Mouse (Mus musculus): ENCODE data around the gene Ahnak. TPM values are rescaled to one million over a fixed set of nuclear protein-coding genes. Genes with fewer than 3 reads are reported as not detected.

Gene Ahnak
- polyA plus RNA-seq, 1 experiment from 2014 or later = 30.6 TPM

DNA sequence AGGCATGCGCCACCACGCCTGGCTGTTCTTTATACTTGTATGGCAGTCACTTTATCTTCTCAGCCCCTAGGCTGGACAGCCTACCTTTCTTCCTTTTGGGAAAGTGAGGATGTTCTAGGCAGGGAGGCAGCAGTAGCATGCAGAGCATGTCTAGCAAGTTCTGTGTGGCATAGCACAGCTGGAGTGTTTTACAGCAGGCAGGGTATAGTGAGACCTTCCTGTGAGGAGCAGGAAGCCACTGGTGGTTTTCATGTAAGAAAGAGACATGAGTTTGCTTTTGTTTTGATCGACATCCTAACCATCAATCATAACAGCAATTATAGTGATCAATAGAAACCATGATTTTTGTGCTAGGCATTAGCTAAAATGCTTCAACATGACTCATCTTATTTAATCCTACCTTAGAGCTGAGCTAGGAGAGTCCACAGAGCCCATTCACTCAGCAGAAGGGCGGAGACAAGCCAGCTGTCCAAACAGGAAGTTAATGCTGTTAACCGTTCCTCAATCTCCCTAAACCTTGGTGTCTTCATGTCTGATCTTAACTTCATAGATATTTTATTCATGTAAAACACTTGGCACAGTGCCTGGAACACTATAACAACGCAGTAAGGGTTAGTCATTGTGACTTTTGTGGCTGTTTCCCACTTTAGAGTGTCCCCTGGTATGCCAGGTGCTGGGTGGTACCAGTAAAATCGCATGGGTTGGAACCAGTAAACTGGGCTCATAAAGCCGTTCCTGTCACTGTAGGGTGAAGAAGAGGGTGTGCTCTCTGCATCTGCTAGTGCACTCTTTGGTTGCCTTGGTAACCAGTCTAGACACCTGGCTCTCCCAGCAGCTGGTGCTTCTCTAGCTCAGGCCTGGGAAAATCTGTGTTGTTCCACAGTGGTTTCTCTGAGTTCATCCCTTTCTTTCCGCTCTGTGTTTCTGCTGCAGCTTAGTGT lies 76.8 kb downstream of the Ahnak start:
- H3K4me2 ChIP-seq (ENCODE audit: low read length) = no peak overlapping the region
- no peaks in the 10 kb centered on the region for H3K27me3 ChIP-seq (ENCODE audit: control insufficient read depth, insufficient read depth, low read length)
- no peak overlapping the region for H3K9ac ChIP-seq (ENCODE audit: low read length)
- no peak overlapping the region for H3K4me3 ChIP-seq (ENCODE audit: control insufficient read depth in 1 of 2, insufficient read depth in 1 of 2, low read depth in 1 of 2, low read length in 2 of 2)
- peaks cover 17% of the 10 kb centered on the region in 2 experiments for H3K4me1 ChIP-seq (ENCODE audit: control insufficient read depth in 2 of 2, insufficient read depth in 2 of 2, low read length in 2 of 2)
- no peaks in the 10 kb centered on the region for H3K9me3 ChIP-seq (ENCODE audit: control insufficient read depth, low read length)
- 59% methylated on average over 9 of the region's 9 CpGs for WGBS
- H3K27ac ChIP-seq (replicated peaks in 1 of 2; ENCODE audit: control insufficient read depth in 1 of 2, insufficient read depth in 1 of 2, low read depth in 2 of 2, low read length in 2 of 2) = no peak overlapping the region
- H3K36me3 ChIP-seq (ENCODE audit: control insufficient read depth, insufficient read depth, low read length) = no peaks in the 10 kb centered on the region
- no peak for ATAC-seq (ENCODE audit: insufficient number of reproducible peaks, insufficient read depth, low FRiP score, low read depth)

- H3K9ac ChIP-seq (ENCODE audit: low read length) = no peak overlapping the region
- H3K4me3 ChIP-seq (ENCODE audit: control insufficient read depth in 1 of 2, insufficient read depth in 1 of 2, low read depth in 1 of 2, low read length in 2 of 2) = no peak overlapping the region
- no peak overlapping the region for H3K4me2 ChIP-seq (ENCODE audit: low read length)
- H3K9me3 ChIP-seq (ENCODE audit: control insufficient read depth, low read length) = no peaks in the 10 kb centered on the region
- no peaks in the 10 kb centered on the region for H3K27me3 ChIP-seq (ENCODE audit: control insufficient read depth, insufficient read depth, low read length)
- no peak overlapping the region for H3K27ac ChIP-seq (replicated peaks in 1 of 2; ENCODE audit: control insufficient read depth in 1 of 2, insufficient read depth in 1 of 2, low read depth in 2 of 2, low read length in 2 of 2)
- H3K36me3 ChIP-seq (ENCODE audit: control insufficient read depth, insufficient read depth, low read length) = no peaks in the 10 kb centered on the region
- peaks cover 24 to 27% of the 10 kb centered on the region in 2 experiments for H3K4me1 ChIP-seq (ENCODE audit: control insufficient read depth in 2 of 2, insufficient read depth in 2 of 2, low read length in 2 of 2)
- ATAC-seq (ENCODE audit: insufficient number of reproducible peaks, insufficient read depth, low FRiP score, low read depth) = no peak
- 78% methylated on average over 5 of the region's 5 CpGs for WGBS
These were observed 78.2 kb downstream of the Ahnak start for GRCm38 (mm10) chr19:9067292-9067691.

- ATAC-seq (ENCODE audit: insufficient number of reproducible peaks, insufficient read depth, low FRiP score, low read depth) = peak; percentile 11; the same call in 1 of the 2 replicates
- WGBS = 55% methylated on average over 8 of the region's 8 CpGs
These were observed 80.7 kb downstream of the Ahnak start for GRCm38 (mm10) chr19:9069687-9070307.

GRCm38 (mm10) chr19:9070316-9070715 lies 81.2 kb downstream of the Ahnak start:
- Histone ChIP-seq H3K27me3 (ENCODE audit: control insufficient read depth, insufficient read depth, low read length) (no peaks in the 10 kb centered on the region), H3K36me3 (ENCODE audit: control insufficient read depth, insufficient read depth, low read length) (no peaks in the 10 kb centered on the region), H3K4me3 (ENCODE audit: control insufficient read depth in 1 of 2, insufficient read depth in 1 of 2, low read depth in 1 of 2, low read length in 2 of 2) (no peak overlapping the region), H3K4me2 (ENCODE audit: low read length) (no peak overlapping the region), H3K9me3 (ENCODE audit: control insufficient read depth, low read length) (no peaks in the 10 kb centered on the region), H3K27ac (replicated peaks in 1 of 2; ENCODE audit: control insufficient read depth in 1 of 2, insufficient read depth in 1 of 2, low read depth in 2 of 2, low read length in 2 of 2) (peak overlapping the region; percentile 1 to 74; a peak in 3 of 4 replicates), H3K9ac (ENCODE audit: low read length) (no peak overlapping the region), H3K4me1 (ENCODE audit: control insufficient read depth in 2 of 2, insufficient read depth in 2 of 2, low read length in 2 of 2) (peaks cover 33 to 34% of the 10 kb centered on the region in 2 experiments)
- WGBS = 58% methylated on average over 2 of the region's 2 CpGs
- ATAC-seq (ENCODE audit: insufficient number of reproducible peaks, insufficient read depth, low FRiP score, low read depth) = no peak

More at GRCm38 (mm10) chr19:9069687-9070307, 80.7 kb downstream of the Ahnak start:
- Histone ChIP-seq H3K27me3 (ENCODE audit: control insufficient read depth, insufficient read depth, low read length) (no peaks in the 10 kb centered on the region), H3K4me3 (ENCODE audit: control insufficient read depth in 1 of 2, insufficient read depth in 1 of 2, low read depth in 1 of 2, low read length in 2 of 2) (no peak overlapping the region), H3K27ac (replicated peaks in 1 of 2; ENCODE audit: control insufficient read depth in 1 of 2, insufficient read depth in 1 of 2, low read depth in 2 of 2, low read length in 2 of 2) (peak overlapping the region in 1 of 2 experiments; percentile 74; a peak in 1 of 4 replicates), H3K36me3 (ENCODE audit: control insufficient read depth, insufficient read depth, low read length) (no peaks in the 10 kb centered on the region), H3K9me3 (ENCODE audit: control insufficient read depth, low read length) (no peaks in the 10 kb centered on the region), H3K4me1 (ENCODE audit: control insufficient read depth in 2 of 2, insufficient read depth in 2 of 2, low read length in 2 of 2) (peaks cover 33 to 34% of the 10 kb centered on the region in 2 experiments), H3K9ac (ENCODE audit: low read length) (no peak overlapping the region), H3K4me2 (ENCODE audit: low read length) (no peak overlapping the region)

DNA sequence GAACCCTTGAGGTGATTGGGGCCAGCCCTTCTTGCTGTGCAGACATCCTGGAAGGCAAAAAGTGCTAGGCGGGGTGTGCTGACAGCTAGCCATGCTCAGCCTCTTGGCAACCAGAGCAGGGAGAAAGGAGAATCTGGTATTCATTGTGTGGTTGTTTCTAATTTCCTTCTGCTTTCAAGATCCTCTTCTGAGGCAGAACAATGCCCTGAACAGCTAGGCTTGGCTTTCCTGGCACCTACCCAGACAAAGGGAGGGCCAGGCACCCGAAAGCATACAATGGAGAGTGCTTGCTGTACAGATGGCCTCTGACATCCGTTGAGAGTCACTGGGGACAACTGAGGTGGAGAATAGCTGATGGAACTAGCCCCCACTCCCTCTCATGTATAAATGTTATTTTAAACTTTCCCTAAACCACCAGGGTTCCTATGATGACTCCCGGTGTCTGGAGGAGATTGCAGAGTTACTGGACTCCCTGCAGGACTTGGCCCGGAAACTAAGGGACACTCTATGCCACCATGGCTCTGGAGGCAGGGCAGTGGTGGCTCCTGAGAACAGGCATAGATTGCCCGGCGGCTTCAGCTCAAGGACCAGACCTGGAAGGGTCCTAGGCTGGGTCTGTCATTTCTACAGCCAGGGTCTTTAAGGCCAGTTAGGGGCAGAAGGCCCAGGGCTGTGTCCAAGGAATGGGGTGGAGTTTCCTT lies 82.5 kb downstream of the Ahnak start:
- H3K36me3 ChIP-seq (ENCODE audit: control insufficient read depth, insufficient read depth, low read length) = no peaks in the 10 kb centered on the region
- WGBS = 30% methylated on average over 7 of the region's 7 CpGs
- ATAC-seq (ENCODE audit: insufficient number of reproducible peaks, insufficient read depth, low FRiP score, low read depth) = peak; percentile 58
- no peaks in the 10 kb centered on the region for H3K27me3 ChIP-seq (ENCODE audit: control insufficient read depth, insufficient read depth, low read length)
- H3K9ac ChIP-seq (ENCODE audit: low read length) = 0 out of 2 replicates have a peak overlapping the region, but pooled peaks have one; percentile 4
- no peak overlapping the region for H3K4me3 ChIP-seq (ENCODE audit: control insufficient read depth in 1 of 2, insufficient read depth in 1 of 2, low read depth in 1 of 2, low read length in 2 of 2)
- no peak overlapping the region for H3K4me2 ChIP-seq (ENCODE audit: low read length)
- peak overlapping the region; percentile 74 to 78 for H3K27ac ChIP-seq (replicated peaks in 1 of 2; ENCODE audit: control insufficient read depth in 1 of 2, insufficient read depth in 1 of 2, low read depth in 2 of 2, low read length in 2 of 2)
- H3K4me1 ChIP-seq (ENCODE audit: control insufficient read depth in 2 of 2, insufficient read depth in 2 of 2, low read length in 2 of 2) = peaks cover 31% of the 10 kb centered on the region in 2 experiments
- H3K9me3 ChIP-seq (ENCODE audit: control insufficient read depth, low read length) = no peaks in the 10 kb centered on the region

GRCm38 (mm10) chr19:9072157-9072530 lies 83.1 kb downstream of the Ahnak start:
- WGBS = 57% methylated on average over 2 of the region's 2 CpGs

DNA sequence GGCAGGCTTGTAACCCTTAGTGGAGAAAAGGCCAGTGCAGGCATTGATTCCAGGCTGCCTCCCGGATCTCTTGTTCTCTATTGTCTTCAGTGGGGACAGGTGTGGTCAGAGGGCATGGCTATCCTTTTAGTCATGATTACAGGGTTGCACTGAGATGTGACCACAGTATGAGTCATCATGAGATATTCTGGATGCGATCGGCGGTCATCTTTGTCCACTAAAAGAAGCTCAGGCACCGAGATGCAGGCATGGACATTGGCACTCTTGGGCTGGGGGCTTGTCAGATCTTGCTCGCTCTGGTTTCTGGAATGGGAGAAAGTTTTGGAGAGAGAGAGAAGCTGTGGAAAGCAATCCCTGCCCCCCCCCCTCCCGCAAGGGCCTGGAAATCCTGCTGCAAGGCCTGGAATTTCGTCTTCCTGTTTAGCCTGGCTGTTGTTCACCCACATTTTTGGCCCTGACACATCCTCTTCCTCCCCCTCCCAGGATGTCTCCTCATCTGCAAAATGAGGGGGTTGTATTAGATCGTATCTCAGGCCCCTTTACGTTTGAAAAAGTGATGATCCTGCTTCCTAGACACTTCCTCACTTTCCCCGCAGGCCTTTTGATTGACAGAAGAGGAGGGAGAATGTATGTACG lies 84.8 kb downstream of the Ahnak start:
- ATAC-seq (ENCODE audit: insufficient number of reproducible peaks, insufficient read depth, low FRiP score, low read depth) = no peak
- WGBS = 42% methylated on average over 12 of the region's 12 CpGs
- Histone ChIP-seq H3K27me3 (ENCODE audit: control insufficient read depth, insufficient read depth, low read length) (no peaks in the 10 kb centered on the region), H3K9ac (ENCODE audit: low read length) (no peak overlapping the region; the same call in 1 of the 2 replicates), H3K4me1 (ENCODE audit: control insufficient read depth in 2 of 2, insufficient read depth in 2 of 2, low read length in 2 of 2) (peaks cover 31% of the 10 kb centered on the region in 2 experiments), H3K4me3 (ENCODE audit: control insufficient read depth in 1 of 2, insufficient read depth in 1 of 2, low read depth in 1 of 2, low read length in 2 of 2) (no peak overlapping the region), H3K9me3 (ENCODE audit: control insufficient read depth, low read length) (no peaks in the 10 kb centered on the region), H3K4me2 (ENCODE audit: low read length) (no peak overlapping the region; the same call in 1 of the 2 replicates), H3K36me3 (ENCODE audit: control insufficient read depth, insufficient read depth, low read length) (no peaks in the 10 kb centered on the region), H3K27ac (replicated peaks in 1 of 2; ENCODE audit: control insufficient read depth in 1 of 2, insufficient read depth in 1 of 2, low read depth in 2 of 2, low read length in 2 of 2) (peak overlapping the region; percentile 46 to 71)

More at GRCm38 (mm10) chr19:9072157-9072530, 83.1 kb downstream of the Ahnak start:
- Histone ChIP-seq H3K27me3 (ENCODE audit: control insufficient read depth, insufficient read depth, low read length) (no peaks in the 10 kb centered on the region), H3K27ac (replicated peaks in 1 of 2; ENCODE audit: control insufficient read depth in 1 of 2, insufficient read depth in 1 of 2, low read depth in 2 of 2, low read length in 2 of 2) (peak overlapping the region; percentile 74 to 78; a peak in 3 of 4 replicates), H3K9me3 (ENCODE audit: control insufficient read depth, low read length) (no peaks in the 10 kb centered on the region), H3K4me1 (ENCODE audit: control insufficient read depth in 2 of 2, insufficient read depth in 2 of 2, low read length in 2 of 2) (peaks cover 31% of the 10 kb centered on the region in 2 experiments), H3K4me2 (ENCODE audit: low read length) (no peak overlapping the region), H3K4me3 (ENCODE audit: control insufficient read depth in 1 of 2, insufficient read depth in 1 of 2, low read depth in 1 of 2, low read length in 2 of 2) (no peak overlapping the region), H3K9ac (ENCODE audit: low read length) (no peak overlapping the region), H3K36me3 (ENCODE audit: control insufficient read depth, insufficient read depth, low read length) (no peaks in the 10 kb centered on the region)
- no peak for ATAC-seq (ENCODE audit: insufficient number of reproducible peaks, insufficient read depth, low FRiP score, low read depth)

All from heart, embryonic 14.5 days (tissue).